Mouse (Mus musculus) heart, postnatal 36 days (tissue): ENCODE data around the gene Hsp90ab1. TPM values are rescaled to one million over a fixed set of nuclear protein-coding genes. Genes with fewer than 3 reads are reported as not detected.

Experiments
- DNase-seq, 2 experiments: peaks; one replicate each; pipeline ENCODE4 v3.0.0; 2021 to 2022
- intact Hi-C: fragments of 180-260 bp; cut with DNase I; formaldehyde crosslinking; loops from one replicate; pipeline ENCODE4 v1.15.1; 2025
- total RNA-seq, 2 experiments: library from RNA; stranded (reverse); gene quantifications; 2 replicates each; pipeline ENCODE4 v1.2.3; 2021

The Hsp90ab1 gene
- total RNA-seq, 2 experiments from 2014 or later, result 1,126 to 1,337 TPM

GRCm38 (mm10) chr17:45563655-45564530, 9.2 kb downstream of the Hsp90ab1 start, which contains the start of gene Slc35b2:
Gene Slc35b2 (plus strand): TSS chr17:45563874.
- intact Hi-C loops, result loop anchor here (10.0 kb wide), 1 partner anchor 601 kb away; the partner anchor contains the start of gene Gtpbp2
- peak; percentile 94 to 96 for DNase-seq

GRCm38 (mm10) chr17:45563216-45563615, 9.9 kb downstream of the Hsp90ab1 start:
- DNase-seq, result no peak
- intact Hi-C loops, result loop anchor here (10.0 kb wide), 1 partner anchor 602 kb away; the partner anchor contains the start of gene Gtpbp2

GRCm38 (mm10) chr17:45559732-45560525, 13.1 kb downstream of the Hsp90ab1 start:
- intact Hi-C loops, result loop anchor here (10.0 kb wide), 1 partner anchor 605 kb away; the partner anchor contains the start of gene Gtpbp2
- DNase-seq, result no peak

GRCm38 (mm10) chr17:45557998-45558862, 14.8 kb downstream of the Hsp90ab1 start:
- intact Hi-C loops, result no loop called here
- no peak for DNase-seq

- no peak for DNase-seq
- intact Hi-C loops, result no loop called here
Measured at GRCm38 (mm10) chr17:45557246-45557824, 15.7 kb downstream of the Hsp90ab1 start.

- intact Hi-C loops, result no loop called here
- DNase-seq, result no peak
Measured at GRCm38 (mm10) chr17:45556514-45557245, 16.4 kb downstream of the Hsp90ab1 start.

- intact Hi-C loops, result no loop called here
- no peak for DNase-seq
Measured at GRCm38 (mm10) chr17:45556107-45556489, 17.0 kb downstream of the Hsp90ab1 start.

- DNase-seq, result peak; percentile 93 to 96
- intact Hi-C loops, result no loop called here
Measured at GRCm38 (mm10) chr17:45555452-45556106, 17.5 kb downstream of the Hsp90ab1 start, which contains the start of gene Nfkbie. Gene Nfkbie (plus strand): TSS chr17:45555703.

- intact Hi-C loops, result no loop called here
- DNase-seq, result no peak
Measured at GRCm38 (mm10) chr17:45554420-45554819, 18.7 kb downstream of the Hsp90ab1 start.

- intact Hi-C loops, result no loop called here
- no peak for DNase-seq
Measured at GRCm38 (mm10) chr17:45553065-45553464, 20.0 kb downstream of the Hsp90ab1 start.

- intact Hi-C loops, result loop anchor here (1.0 kb wide), 2 partner anchors 36 to 74 kb away; no protein-coding TSS in a partner anchor
- DNase-seq, result peak; percentile 78 to 85
Measured at GRCm38 (mm10) chr17:45551816-45552451, 21.1 kb downstream of the Hsp90ab1 start.

GRCm38 (mm10) chr17:45551249-45551796, 21.7 kb downstream of the Hsp90ab1 start:
- DNase-seq, result no peak
- intact Hi-C loops, result no loop called here

- intact Hi-C loops, result no loop called here
- no peak for DNase-seq
Measured at GRCm38 (mm10) chr17:45550253-45550652, 22.8 kb downstream of the Hsp90ab1 start.

- intact Hi-C loops, result no loop called here
- no peak for DNase-seq
Measured at GRCm38 (mm10) chr17:45549617-45550181, 23.4 kb downstream of the Hsp90ab1 start, which contains the start of gene Tmem151b. Gene Tmem151b (minus strand): TSS chr17:45549677.

GRCm38 (mm10) chr17:45548541-45549512, 24.2 kb downstream of the Hsp90ab1 start:
- intact Hi-C loops, result no loop called here
- DNase-seq, result no peak
